Mouse (Mus musculus) myocyte (in vitro differentiated cells): ENCODE data around the gene Tgfb1i1. TPM values are rescaled to one million over a fixed set of nuclear protein-coding genes. Genes with fewer than 3 reads are reported as not detected.

Experiments used
- H3K27me3 ChIP-seq: one replicate; pipeline ENCODE4 v1.6.1; 2011; ENCODE audit not compliant: control insufficient read depth, insufficient read depth, insufficient read length
- H3K36me3 ChIP-seq: one replicate; pipeline ENCODE4 v1.6.1; 2011; ENCODE audit not compliant: control insufficient read depth, insufficient read depth
- H3K4me2 ChIP-seq: one replicate; pipeline ENCODE4 v1.6.1; 2011; ENCODE audit warnings: low read depth, control low read depth
- H3K4me3 ChIP-seq: one replicate; pipeline ENCODE4 v1.5.1; 2011; ENCODE audit warnings: mild to moderate bottlenecking, control low read depth, moderate library complexity
- H3K79me2 ChIP-seq: one replicate; pipeline ENCODE4 v1.6.1; 2011; ENCODE audit not compliant: control insufficient read depth, insufficient read depth
- H3ac ChIP-seq: one replicate; pipeline ENCODE4 v1.6.1; 2011; ENCODE audit not compliant: control insufficient read depth, insufficient read length
- CEBPB ChIP-seq: IDR thresholded peaks from 2 replicates; pipeline ENCODE4 v1.6.1; 2011; ENCODE audit warnings: mild to moderate bottlenecking, moderate library complexity; ENCODE audit not compliant: poor library complexity, insufficient read depth, severe bottlenecking
- E2F4 ChIP-seq: IDR thresholded peaks from one replicate; pipeline ENCODE4 v1.6.1; 2011; ENCODE audit warnings: mild to moderate bottlenecking, control low read depth, moderate library complexity; ENCODE audit not compliant: insufficient read depth
- MAX ChIP-seq: IDR thresholded peaks from one replicate; pipeline ENCODE4 v1.6.1; 2011; ENCODE audit warnings: low read depth, mild to moderate bottlenecking, control low read depth
- MYOD1 ChIP-seq, 3 experiments: IDR thresholded peaks; one replicate each; pipeline ENCODE4 v1.6.1; 2011; ENCODE audit warnings: control low read depth in 2 of 3, low read depth in 2 of 3, mild to moderate bottlenecking in 2 of 3, moderate library complexity in 1 of 3; ENCODE audit not compliant: insufficient read length in 2 of 3, control insufficient read depth in 1 of 3
- MYOG ChIP-seq, 3 experiments: IDR thresholded peaks; one replicate each; pipeline ENCODE4 v1.6.1; 2011; ENCODE audit warnings: control low read depth in 2 of 3, low read depth in 2 of 3, mild to moderate bottlenecking in 2 of 3; ENCODE audit not compliant: insufficient read length in 2 of 3, control insufficient read depth in 1 of 3, insufficient read depth in 1 of 3
- POLR2A ChIP-seq: IDR thresholded peaks from one replicate; pipeline ENCODE4 v1.6.1; 2011; ENCODE audit warnings: low read depth, mild to moderate bottlenecking, control low read depth, moderate library complexity; ENCODE audit not compliant: insufficient read length
- POLR2AphosphoS2 ChIP-seq: IDR thresholded peaks from one replicate; pipeline ENCODE4 v1.6.1; 2011; ENCODE audit warnings: low read depth, control low read depth; ENCODE audit not compliant: insufficient read length
- REST ChIP-seq: IDR thresholded peaks from one replicate; pipeline ENCODE4 v1.6.1; 2011; ENCODE audit warnings: mild to moderate bottlenecking, control low read depth, moderate library complexity; ENCODE audit not compliant: insufficient read depth, insufficient read length
- SRF ChIP-seq: IDR thresholded peaks from one replicate; pipeline ENCODE4 v1.6.1; 2011; ENCODE audit warnings: low read depth; ENCODE audit not compliant: control insufficient read depth, insufficient read length
- TCF12 ChIP-seq: IDR thresholded peaks from one replicate; pipeline ENCODE4 v1.6.1; 2011; ENCODE audit warnings: mild to moderate bottlenecking, control low read depth; ENCODE audit not compliant: poor library complexity, insufficient read depth, severe bottlenecking
- TCF3 ChIP-seq: IDR thresholded peaks from one replicate; pipeline ENCODE4 v1.6.1; 2011; ENCODE audit warnings: low read depth, control low read depth; ENCODE audit not compliant: insufficient read length
- USF1 ChIP-seq: IDR thresholded peaks from one replicate; pipeline ENCODE4 v1.6.1; 2011; ENCODE audit warnings: low read depth, mild to moderate bottlenecking, control low read depth, moderate library complexity
- polyA plus RNA-seq: library from polyadenylated mRNA; unstranded; fragments of >200 nt; fragmentation: generic; extraction: Trizol; gene quantifications from one replicate; pipeline ENCODE4 v1.2.1, GENCODE M21; 2012; ENCODE audit warnings: missing spikeins

Gene Tgfb1i1
- polyA plus RNA-seq, 1 experiment: 58.1 TPM

DNA sequence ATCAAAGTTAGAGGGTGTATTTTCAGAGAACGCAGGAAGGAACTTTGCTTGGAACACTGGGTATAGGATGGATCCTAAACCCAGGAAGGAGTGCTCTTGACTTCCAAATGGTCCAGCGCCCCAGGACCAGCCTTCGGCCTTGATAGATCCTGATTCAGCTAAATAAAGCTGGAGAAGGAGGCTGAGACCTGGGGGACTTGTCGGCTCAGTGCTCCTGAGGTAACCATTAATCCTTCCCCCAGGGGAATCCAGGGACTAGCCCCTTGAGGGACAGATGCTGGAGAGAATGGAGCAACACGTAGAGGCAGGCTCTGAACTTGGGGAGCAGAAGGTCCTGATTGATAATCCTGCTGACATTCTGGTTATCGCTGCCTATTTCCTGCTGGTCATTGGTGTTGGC is 18.8 kb downstream of the Tgfb1i1 start, which contains the start of gene Slc5a2:
Gene Slc5a2, plus strand, starts transcription at position 247 of the 400 bp plus-strand sequence.
- Histone ChIP-seq H3K36me3 (no peaks in the 10 kb centered on the region), H3K79me2 (no peaks in the 10 kb centered on the region), H3K4me3 (no peak within 1 kb of the TSS), H3K4me2 (no peak within 1 kb of the TSS), H3K27me3 (no peaks in the 10 kb centered on the region), H3ac (no peak within 1 kb of the TSS)
- TF ChIP-seq USF1: no peak
- TF ChIP-seq REST: no peak
- no peak for TF ChIP-seq MYOD1 (IDR thresholded peaks at IDR 0.05; ENCODE audit: control insufficient read depth in 1 of 3, insufficient read length in 2 of 3, low read depth in 2 of 3)
- no peak for TF ChIP-seq CEBPB
- no peak for TF ChIP-seq MYOG (IDR thresholded peaks at IDR 0.05; ENCODE audit: control insufficient read depth in 1 of 3, insufficient read depth in 1 of 3, insufficient read length in 2 of 3, low read depth in 2 of 3)
- no peak for TF ChIP-seq TCF12
- TF ChIP-seq SRF: no peak
- no peak for TF ChIP-seq E2F4
- TF ChIP-seq POLR2A: no peak
- no peak for TF ChIP-seq POLR2AphosphoS2
- TF ChIP-seq MAX: no peak
- no peak for TF ChIP-seq TCF3

GRCm38 (mm10) chr7:128266056-128266455 is 19.4 kb downstream of the Tgfb1i1 start:
- Histone ChIP-seq H3K4me2 (no peak overlapping the region), H3K27me3 (no peaks in the 10 kb centered on the region), H3K79me2 (no peaks in the 10 kb centered on the region), H3K4me3 (no peak overlapping the region), H3K36me3 (no peaks in the 10 kb centered on the region), H3ac (no peak overlapping the region)
- TF ChIP-seq CEBPB (no peak), MYOG (IDR thresholded peaks at IDR 0.05; ENCODE audit: control insufficient read depth in 1 of 3, insufficient read depth in 1 of 3, insufficient read length in 2 of 3, low read depth in 2 of 3) (no peak), POLR2AphosphoS2 (no peak), REST (no peak), MYOD1 (IDR thresholded peaks at IDR 0.05; ENCODE audit: control insufficient read depth in 1 of 3, insufficient read length in 2 of 3, low read depth in 2 of 3) (no peak), E2F4 (no peak), POLR2A (no peak), TCF3 (no peak), SRF (no peak), MAX (no peak), USF1 (no peak), TCF12 (no peak)

DNA sequence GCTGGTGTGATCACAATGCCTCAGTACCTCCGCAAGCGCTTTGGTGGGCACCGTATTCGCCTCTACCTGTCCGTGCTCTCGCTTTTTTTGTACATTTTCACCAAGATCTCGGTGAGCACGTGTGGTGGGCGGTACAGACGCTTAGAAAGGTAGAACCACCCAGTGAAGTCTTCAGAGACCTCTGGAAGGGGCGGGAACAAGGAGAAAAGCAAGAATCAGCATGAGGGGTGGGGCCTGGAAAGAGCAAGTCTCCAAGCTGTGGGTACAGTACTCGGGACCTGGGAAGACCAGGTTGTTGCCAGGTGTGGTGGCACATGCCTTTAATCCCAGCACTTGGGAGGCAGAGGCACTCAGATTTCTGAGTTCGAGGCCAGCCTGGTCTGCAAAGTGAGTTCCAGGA is 20.8 kb downstream of the Tgfb1i1 start:
- TF ChIP-seq CEBPB (no peak), SRF (no peak), MYOG (IDR thresholded peaks at IDR 0.05; ENCODE audit: control insufficient read depth in 1 of 3, insufficient read depth in 1 of 3, insufficient read length in 2 of 3, low read depth in 2 of 3) (no peak), TCF3 (no peak), POLR2A (no peak), USF1 (no peak), TCF12 (no peak), E2F4 (no peak), POLR2AphosphoS2 (no peak), MYOD1 (IDR thresholded peaks at IDR 0.05; ENCODE audit: control insufficient read depth in 1 of 3, insufficient read length in 2 of 3, low read depth in 2 of 3) (no peak), MAX (no peak), REST (no peak)
- no peaks in the 10 kb centered on the region for H3K36me3 ChIP-seq
- H3K79me2 ChIP-seq: no peaks in the 10 kb centered on the region
- H3K4me2 ChIP-seq: no peak overlapping the region
- no peak overlapping the region for H3ac ChIP-seq
- no peak overlapping the region for H3K4me3 ChIP-seq
- no peaks in the 10 kb centered on the region for H3K27me3 ChIP-seq

- Histone ChIP-seq H3K36me3 (no peaks in the 10 kb centered on the region), H3ac (no peak overlapping the region), H3K4me3 (no peak overlapping the region), H3K27me3 (no peaks in the 10 kb centered on the region), H3K4me2 (no peak overlapping the region), H3K79me2 (no peaks in the 10 kb centered on the region)
- TF ChIP-seq E2F4 (no peak), MAX (no peak), REST (no peak), MYOD1 (IDR thresholded peaks at IDR 0.05; ENCODE audit: control insufficient read depth in 1 of 3, insufficient read length in 2 of 3, low read depth in 2 of 3) (peak; percentile 47 to 98 (median 94)), POLR2AphosphoS2 (no peak), USF1 (no peak), CEBPB (no peak), POLR2A (no peak), TCF12 (peak; percentile 27), SRF (no peak), MYOG (IDR thresholded peaks at IDR 0.05; ENCODE audit: control insufficient read depth in 1 of 3, insufficient read depth in 1 of 3, insufficient read length in 2 of 3, low read depth in 2 of 3) (peak in 1 of 3 experiments; percentile 62)
These were observed 21.2 kb downstream of the Tgfb1i1 start for GRCm38 (mm10) chr7:128267813-128268212.

- Histone ChIP-seq H3ac (no peak overlapping the region), H3K36me3 (peaks cover 5% of the 10 kb centered on the region), H3K27me3 (no peaks in the 10 kb centered on the region), H3K79me2 (no peaks in the 10 kb centered on the region), H3K4me3 (no peak overlapping the region), H3K4me2 (no peak overlapping the region)
- TF ChIP-seq POLR2AphosphoS2: peak; percentile 31
- TF ChIP-seq POLR2A: no peak
These were observed 23.8 kb downstream of the Tgfb1i1 start for GRCm38 (mm10) chr7:128270431-128270850.
